Mouse (Mus musculus) heart, embryonic 16.5 days (tissue): ENCODE measurements at regions not wholly inside any gene's neighbourhood (a gene's known extent, or its start where the extent isn't known, plus 50 kb on each side); places are given as distances from the start of the nearest gene placed in this dataset.

Experiments
- ATAC-seq: fragments of 200-750 bp; cut with Nextera tagmentation; replicated peaks from 2 replicates; pipeline ENCODE4 v1.8.0; 2017; ENCODE audit warnings: moderate number of reproducible peaks; ENCODE audit not compliant: insufficient read depth, low FRiP score; ENCODE audit errors: extremely low read depth
- H3K27ac ChIP-seq: fragments of 300-500 bp; sonication (generic); 2 replicates; pipeline ENCODE4 v1.5.1; 2014; ENCODE audit warnings: mild to moderate bottlenecking, low read length, control low read depth, moderate library complexity
- H3K27me3 ChIP-seq: fragments of 300-500 bp; sonication (generic); 2 replicates; pipeline ENCODE4 v1.6.1; 2014; ENCODE audit warnings: low read length, mixed read lengths; ENCODE audit not compliant: control insufficient read depth, insufficient read depth
- H3K36me3 ChIP-seq: fragments of 300-500 bp; sonication (generic); 2 replicates; pipeline ENCODE4 v1.6.1; 2014; ENCODE audit not compliant: control insufficient read depth, insufficient read depth
- H3K4me1 ChIP-seq: fragments of 300-500 bp; sonication (generic); 2 replicates; pipeline ENCODE4 v1.6.1; 2014; ENCODE audit warnings: low read length, mixed read lengths; ENCODE audit not compliant: control insufficient read depth, insufficient read depth
- H3K4me2 ChIP-seq: fragments of 300-500 bp; sonication (generic); 2 replicates; pipeline ENCODE4 v1.6.1; 2014; ENCODE audit warnings: low read depth, mild to moderate bottlenecking, control low read depth, low read length
- H3K4me3 ChIP-seq: fragments of 300-500 bp; sonication (generic); 2 replicates; pipeline ENCODE4 v1.5.1; 2014; ENCODE audit warnings: mild to moderate bottlenecking, control low read depth, low read length
- H3K9ac ChIP-seq: fragments of 300-500 bp; sonication (generic); 2 replicates; pipeline ENCODE4 v1.6.1; 2014; ENCODE audit warnings: low read length, control low read depth
- H3K9me3 ChIP-seq: fragments of 300-500 bp; sonication (generic); replicated peaks from 2 replicates; pipeline ENCODE4 v1.6.1; 2016; ENCODE audit warnings: low read length; ENCODE audit not compliant: control insufficient read depth
- WGBS: fragments of 180-500 bp; shearing (Covaris S2); extraction: QIAGEN DNeasy Blood & Tissue Kit; methylation state at CpG from one replicate; pipeline ENCODE4 v1.1.7; 2014; 5-methylcytosine and 5-hydroxymethylcytosine counted together

DNA sequence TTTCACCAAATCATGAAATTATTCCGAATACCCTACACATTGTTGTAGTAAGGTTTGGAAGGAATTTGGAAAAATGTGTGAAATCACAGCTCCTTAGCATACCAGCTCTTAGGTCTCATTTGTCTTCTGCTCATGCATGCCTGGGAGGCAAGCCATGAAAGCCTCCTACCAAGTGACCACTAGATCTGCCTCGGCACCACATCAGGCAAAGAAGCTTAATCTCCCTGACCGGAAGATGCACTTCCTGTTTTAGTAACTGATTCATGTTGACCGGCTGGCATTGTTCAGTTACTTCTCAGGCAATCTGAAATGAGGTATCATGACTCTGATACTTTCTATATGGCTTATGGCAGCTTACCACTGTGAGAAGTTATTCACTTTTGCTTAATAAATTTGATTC, 345.2 kb upstream of the Camk1g start:
- Histone ChIP-seq H3K4me3 (no peak overlapping the region), H3K27me3 (no peaks in the 10 kb centered on the region), H3K36me3 (no peaks in the 10 kb centered on the region), H3K4me1 (no peaks in the 10 kb centered on the region), H3K9me3 (no peaks in the 10 kb centered on the region), H3K9ac (no peak overlapping the region), H3K4me2 (no peak overlapping the region), H3K27ac (no peak overlapping the region)
- 51% methylated on average over 4 of the region's 4 CpGs for WGBS
- no peak for ATAC-seq

DNA sequence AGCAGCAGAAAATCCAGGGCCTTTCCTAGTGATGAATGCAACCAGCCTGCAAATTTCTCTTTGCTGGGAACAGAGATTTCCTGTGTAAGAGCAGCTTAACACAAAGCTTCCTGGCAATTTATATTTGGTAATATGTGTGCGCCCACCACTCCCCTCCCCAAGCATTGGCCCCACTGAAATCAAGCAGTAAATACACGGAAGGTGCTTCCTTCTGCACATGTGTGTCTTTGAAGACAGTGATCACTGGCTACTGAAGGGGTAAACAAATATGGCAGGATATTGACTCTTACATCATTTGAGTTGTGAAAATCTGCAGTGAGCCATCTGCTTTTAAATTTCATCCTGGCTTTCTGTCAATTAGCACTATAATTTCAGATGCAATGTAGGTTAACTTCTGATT, 344.5 kb upstream of the Camk1g start:
- no peak overlapping the region for H3K9ac ChIP-seq
- ATAC-seq: no peak
- 75% methylated on average over 2 of the region's 2 CpGs for WGBS
- no peaks in the 10 kb centered on the region for H3K27me3 ChIP-seq
- H3K9me3 ChIP-seq: no peaks in the 10 kb centered on the region
- H3K4me3 ChIP-seq: no peak overlapping the region
- H3K4me2 ChIP-seq: no peak overlapping the region
- H3K36me3 ChIP-seq: no peaks in the 10 kb centered on the region
- no peaks in the 10 kb centered on the region for H3K4me1 ChIP-seq
- no peak overlapping the region for H3K27ac ChIP-seq

DNA sequence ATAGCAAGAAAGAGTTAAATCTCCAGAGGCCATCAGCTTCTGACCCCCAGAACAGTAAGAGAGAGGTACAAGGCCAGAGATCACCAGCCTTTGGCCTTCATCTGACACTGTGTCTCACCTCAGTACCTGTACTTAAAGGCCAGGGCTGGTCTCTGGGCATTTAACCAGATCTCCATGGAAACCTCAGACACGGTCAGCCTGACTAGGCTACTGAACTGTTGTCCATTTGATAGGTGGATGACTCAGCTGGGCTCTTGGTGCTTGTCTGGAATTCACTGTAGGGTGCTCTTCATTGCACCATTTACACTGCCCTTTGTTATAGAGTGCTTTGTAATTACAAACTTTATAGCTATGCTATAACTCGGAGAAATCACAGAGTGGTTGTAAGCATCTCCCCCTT, 335.1 kb upstream of the Camk1g start:
- Histone ChIP-seq H3K4me2 (no peak overlapping the region), H3K9me3 (no peaks in the 10 kb centered on the region), H3K27ac (no peak overlapping the region), H3K36me3 (no peaks in the 10 kb centered on the region), H3K4me1 (no peaks in the 10 kb centered on the region), H3K27me3 (peaks cover 2% of the 10 kb centered on the region; the same call in 1 of the 2 replicates), H3K9ac (no peak overlapping the region), H3K4me3 (no peak overlapping the region)
- WGBS: 50% methylated on average over 2 of the region's 2 CpGs
- no peak for ATAC-seq

DNA sequence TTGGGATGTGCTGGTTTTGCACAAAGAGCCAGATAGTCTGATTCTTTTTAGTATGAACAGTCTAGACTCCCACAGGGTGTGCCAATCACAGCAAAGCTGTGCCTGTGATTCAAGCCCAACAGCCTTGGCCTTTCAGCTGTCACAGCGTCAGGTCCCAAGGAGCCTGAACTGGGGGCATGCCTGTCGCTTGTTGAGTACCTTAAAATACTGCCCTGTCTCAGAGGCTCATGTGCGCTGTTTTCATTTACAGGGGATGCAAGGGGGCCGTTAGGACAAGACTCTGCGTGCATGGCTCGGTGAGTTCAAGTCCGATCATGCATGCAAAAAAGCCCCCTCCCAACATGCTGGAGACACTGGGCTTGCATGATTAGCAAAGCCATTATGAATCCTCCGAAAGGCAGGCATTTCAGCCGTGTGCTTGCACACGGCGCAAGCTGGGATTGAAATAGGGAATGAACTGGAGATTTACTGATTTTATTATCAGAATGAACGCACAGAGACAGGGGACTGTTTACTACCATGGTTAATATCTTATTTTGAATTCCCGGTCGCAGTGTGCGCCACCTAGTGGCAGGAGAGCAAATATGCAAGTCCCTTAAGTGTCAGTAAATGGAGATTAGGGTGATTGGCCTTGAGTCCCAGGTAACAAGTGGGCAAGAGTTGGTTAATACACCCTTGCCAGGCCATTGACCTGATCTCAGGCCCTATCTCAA, 332.8 kb upstream of the Camk1g start:
- H3K9me3 ChIP-seq: no peaks in the 10 kb centered on the region
- H3K4me3 ChIP-seq: peak overlapping the region; percentile 13; the same call in 1 of the 2 replicates
- H3K4me1 ChIP-seq: no peaks in the 10 kb centered on the region
- WGBS: 32% methylated on average over 15 of the region's 15 CpGs
- peak overlapping the region; percentile 52 for H3K4me2 ChIP-seq
- H3K36me3 ChIP-seq: no peaks in the 10 kb centered on the region
- peaks cover 2% of the 10 kb centered on the region; the same call in 1 of the 2 replicates for H3K27me3 ChIP-seq
- no peak for ATAC-seq
- no peak overlapping the region for H3K27ac ChIP-seq
- no peak overlapping the region for H3K9ac ChIP-seq

DNA sequence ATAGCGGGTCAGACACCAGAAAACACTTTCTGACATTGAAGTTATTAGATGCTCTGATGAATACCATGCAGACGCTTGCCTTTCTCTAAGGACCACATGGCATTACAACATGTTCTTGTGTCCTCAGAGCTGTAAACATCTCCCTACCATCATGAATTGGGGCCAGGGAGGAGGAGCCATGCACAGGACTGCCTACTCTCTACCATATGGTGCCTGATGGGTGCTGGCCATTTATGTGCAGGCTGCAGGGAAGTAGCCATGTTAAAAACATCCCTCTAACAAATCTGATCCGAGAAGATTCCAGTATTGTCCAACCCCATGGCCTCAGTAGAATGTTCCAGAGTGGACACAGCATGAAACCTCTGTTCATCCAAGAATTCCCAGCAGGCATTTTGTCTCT, 330.1 kb upstream of the Camk1g start:
- Histone ChIP-seq H3K4me1 (no peaks in the 10 kb centered on the region), H3K36me3 (no peaks in the 10 kb centered on the region; the same call in 1 of the 2 replicates), H3K9ac (no peak overlapping the region), H3K4me3 (no peak overlapping the region), H3K27me3 (peaks cover 2% of the 10 kb centered on the region; the same call in 1 of the 2 replicates), H3K9me3 (no peaks in the 10 kb centered on the region), H3K27ac (no peak overlapping the region), H3K4me2 (no peak overlapping the region)
- ATAC-seq: no peak
- WGBS: 77% methylated on average over 3 of the region's 3 CpGs

DNA sequence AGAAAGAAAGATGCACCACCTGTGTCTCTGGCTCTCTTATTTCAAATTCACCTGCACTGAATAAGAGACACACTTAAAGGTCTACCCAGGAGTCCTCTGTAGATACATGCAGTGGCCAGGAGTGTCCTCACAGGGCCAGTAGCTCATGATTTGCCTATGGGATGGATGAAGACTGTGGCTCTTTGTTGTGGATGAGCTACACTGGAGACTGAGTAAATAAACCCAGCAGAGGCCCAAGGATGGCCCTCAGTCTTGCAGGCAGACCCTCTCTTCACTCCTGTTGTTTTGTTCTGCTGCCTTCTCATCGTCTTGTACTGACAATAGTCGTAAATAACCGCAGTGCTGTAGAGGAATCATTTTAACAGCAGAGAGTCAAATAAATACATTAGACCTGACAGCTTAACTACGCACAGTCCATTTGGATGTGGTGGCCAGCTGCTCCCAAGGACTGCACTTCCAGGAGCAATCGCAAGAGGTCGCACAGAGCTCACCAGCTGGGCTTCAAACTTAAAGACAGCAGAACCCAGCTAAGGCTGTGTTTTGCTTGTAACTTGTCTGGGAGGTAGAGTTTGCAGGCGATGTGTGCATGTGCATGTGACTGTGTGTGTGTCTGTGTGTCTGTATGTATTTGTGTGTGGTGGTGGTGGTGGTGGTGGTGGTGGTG, 328.6 kb upstream of the Camk1g start:
- no peaks in the 10 kb centered on the region; the same call in 1 of the 2 replicates for H3K36me3 ChIP-seq
- H3K4me2 ChIP-seq: no peak overlapping the region
- H3K9me3 ChIP-seq: no peaks in the 10 kb centered on the region
- ATAC-seq: no peak
- 19% methylated on average over 7 of the region's 7 CpGs for WGBS
- H3K27ac ChIP-seq: no peak overlapping the region
- H3K27me3 ChIP-seq: peaks cover 2% of the 10 kb centered on the region; the same call in 1 of the 2 replicates
- H3K4me3 ChIP-seq: no peak overlapping the region
- no peak overlapping the region for H3K9ac ChIP-seq
- no peaks in the 10 kb centered on the region for H3K4me1 ChIP-seq

DNA sequence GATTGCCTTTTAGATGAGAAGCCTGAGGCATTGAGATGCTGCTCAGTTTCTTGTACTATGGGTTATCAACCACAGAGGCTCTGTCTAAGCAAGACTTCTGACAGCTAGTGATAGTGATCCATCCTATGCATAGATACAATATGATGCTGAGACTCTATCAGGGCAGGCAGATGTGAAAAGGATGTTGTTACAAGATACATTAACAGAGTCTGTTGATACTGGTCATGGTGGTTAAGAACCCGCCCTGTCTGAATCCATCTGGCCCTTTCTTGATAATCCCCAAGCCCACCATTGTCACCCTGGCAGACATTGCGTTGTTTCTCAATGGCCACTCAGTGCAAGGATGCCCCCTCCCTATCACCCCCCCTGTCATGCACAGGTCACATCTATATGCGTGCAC, 327.8 kb upstream of the Camk1g start:
- WGBS: 68% methylated on average over 3 of the region's 3 CpGs
- H3K4me1 ChIP-seq: no peaks in the 10 kb centered on the region
- H3K9me3 ChIP-seq: no peaks in the 10 kb centered on the region
- H3K27ac ChIP-seq: no peak overlapping the region
- no peak overlapping the region for H3K9ac ChIP-seq
- no peak for ATAC-seq
- H3K27me3 ChIP-seq: peaks cover 2% of the 10 kb centered on the region; the same call in 1 of the 2 replicates
- H3K36me3 ChIP-seq: no peaks in the 10 kb centered on the region; the same call in 1 of the 2 replicates
- no peak overlapping the region for H3K4me2 ChIP-seq
- H3K4me3 ChIP-seq: no peak overlapping the region

DNA sequence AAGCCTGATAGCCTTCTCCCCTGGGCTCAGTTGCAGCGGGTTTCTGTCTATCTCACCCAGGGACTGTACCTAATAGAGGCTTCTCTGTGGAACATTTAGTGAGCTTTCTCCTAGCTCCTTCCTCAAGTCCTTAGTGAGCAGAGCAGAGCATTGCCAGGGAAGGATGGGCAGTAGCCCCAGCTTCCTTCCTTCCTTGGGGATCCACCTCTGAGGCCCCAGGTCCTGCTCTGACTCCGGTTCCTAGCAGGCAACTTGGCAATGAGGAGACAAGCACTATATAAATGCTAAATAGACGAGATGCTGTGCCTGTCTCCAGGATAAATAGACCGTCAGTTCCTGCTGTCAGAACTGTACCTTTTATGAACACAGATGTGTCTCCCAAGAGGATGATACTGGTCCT, 326.9 kb upstream of the Camk1g start:
- no peak for ATAC-seq
- no peaks in the 10 kb centered on the region for H3K4me1 ChIP-seq
- H3K9me3 ChIP-seq: no peaks in the 10 kb centered on the region
- H3K36me3 ChIP-seq: no peaks in the 10 kb centered on the region; the same call in 1 of the 2 replicates
- H3K27me3 ChIP-seq: peaks cover 2% of the 10 kb centered on the region; the same call in 1 of the 2 replicates
- H3K4me2 ChIP-seq: no peak overlapping the region
- H3K4me3 ChIP-seq: no peak overlapping the region
- H3K27ac ChIP-seq: no peak overlapping the region
- 49% methylated on average over 4 of the region's 4 CpGs for WGBS
- no peak overlapping the region for H3K9ac ChIP-seq

DNA sequence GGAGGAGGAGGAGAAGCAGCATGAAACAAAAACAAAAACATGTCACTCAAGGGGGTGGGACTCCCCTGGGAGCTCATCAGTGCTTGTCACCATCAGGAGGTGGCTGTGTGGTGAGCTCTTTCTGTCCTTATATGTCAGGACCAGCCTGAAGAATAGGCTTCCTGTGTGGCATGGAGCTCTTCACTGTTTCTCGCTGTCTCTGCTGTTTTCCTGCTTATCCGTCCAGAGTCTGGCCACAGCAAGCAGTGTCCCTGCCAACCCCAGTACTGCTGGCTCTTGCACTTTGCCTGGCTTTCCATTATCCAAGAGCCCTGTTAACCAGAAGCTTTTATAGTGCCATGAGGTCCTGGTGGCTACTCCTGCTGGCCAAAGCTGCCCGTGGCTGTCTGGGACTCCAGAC, 322.9 kb upstream of the Camk1g start:
- Histone ChIP-seq H3K9me3 (no peaks in the 10 kb centered on the region), H3K36me3 (no peaks in the 10 kb centered on the region; the same call in 1 of the 2 replicates), H3K4me1 (no peaks in the 10 kb centered on the region; the same call in 1 of the 2 replicates), H3K27me3 (no peaks in the 10 kb centered on the region), H3K9ac (no peak overlapping the region), H3K27ac (no peak overlapping the region), H3K4me3 (no peak overlapping the region), H3K4me2 (no peak overlapping the region)
- WGBS: 22% methylated on average over 3 of the region's 3 CpGs
- no peak for ATAC-seq
